Mouse (Mus musculus) liver, adult 2 months (tissue): Measurements from ENCODE around the gene Retreg1.

Experiments
- CTCF ChIP-seq: fragments of 200-500 bp; IDR thresholded peaks from 2 replicates; pipeline ENCODE4 v1.5.1; 2011; ENCODE audit warnings: low read depth, low read length, control low read depth
- POLR2A ChIP-seq: fragments of 200-500 bp; IDR thresholded peaks from 2 replicates; pipeline ENCODE4 v1.6.1; 2011; ENCODE audit warnings: low read length, control low read depth; ENCODE audit not compliant: insufficient read depth; ENCODE audit errors: extremely low read depth

- TF ChIP-seq CTCF (no peak), POLR2A (no peak)
Measured at GRCm38 (mm10) chr15:25923916-25924315, 80.9 kb downstream of the Retreg1 start.
